Mouse (Mus musculus) cortical plate, adult 2 months (tissue): ENCODE measurements around the gene AI837181.

ENCODE experiments used
- CTCF ChIP-seq: fragments of 200-500 bp; IDR thresholded peaks from 2 replicates; pipeline ENCODE4 v1.5.1; 2011; ENCODE audit warnings: mild to moderate bottlenecking, control low read depth, low read length; ENCODE audit not compliant: insufficient read depth; ENCODE audit errors: extremely low read depth
- POLR2A ChIP-seq: fragments of 200-500 bp; IDR thresholded peaks from 2 replicates; pipeline ENCODE4 v1.6.1; 2011; ENCODE audit warnings: mild to moderate bottlenecking, low read length, control low read depth; ENCODE audit not compliant: insufficient read depth; ENCODE audit errors: extremely low read depth

GRCm38 (mm10) chr19:5395371-5395770 is 29.6 kb upstream of the AI837181 start:
- TF ChIP-seq CTCF: no peak
- no peak for TF ChIP-seq POLR2A
